Mouse (Mus musculus) hindbrain, postnatal 0 days (tissue): ENCODE measurements around the gene Nid2. TPM values are rescaled to one million over a fixed set of nuclear protein-coding genes. Genes with fewer than 3 reads are reported as not detected.
A peak's percentile ranks its signal among the peaks of the same experiment; 100 is the strongest.

Experiments
- ATAC-seq: fragments of 200-750 bp; cut with Nextera tagmentation; 2 replicates; pipeline ENCODE4 v1.8.0; 2017; ENCODE audit warnings: mild to moderate bottlenecking, moderate TSS enrichment, moderate library complexity
- DNase-seq: peaks from one replicate; pipeline ENCODE4 v3.0.0-alpha.2; 2015; ENCODE audit warnings: low spot score
- H3K27ac ChIP-seq: fragments of 300-500 bp; sonication (generic); 2 replicates; pipeline ENCODE4 v1.5.1; 2014; ENCODE audit warnings: mild to moderate bottlenecking
- H3K27me3 ChIP-seq: fragments of 300-500 bp; sonication (generic); 2 replicates; pipeline ENCODE4 v1.6.1; 2014; ENCODE audit warnings: low read length, mixed read lengths; ENCODE audit not compliant: insufficient read depth
- H3K36me3 ChIP-seq: fragments of 300-500 bp; sonication (generic); 2 replicates; pipeline ENCODE4 v1.6.1; 2014; ENCODE audit warnings: low read length, mixed read lengths; ENCODE audit not compliant: insufficient read depth
- H3K4me1 ChIP-seq: fragments of 300-500 bp; sonication (generic); 2 replicates; pipeline ENCODE4 v1.6.1; 2014; ENCODE audit warnings: antibody characterized with exemption, low read length, mixed read lengths; ENCODE audit not compliant: insufficient read depth
- H3K4me2 ChIP-seq: fragments of 300-500 bp; sonication (generic); 2 replicates; pipeline ENCODE4 v1.6.1; 2014; ENCODE audit warnings: low read depth, mild to moderate bottlenecking, low read length, moderate library complexity, mixed read lengths
- H3K4me3 ChIP-seq: fragments of 300-500 bp; sonication (generic); 2 replicates; pipeline ENCODE4 v1.5.1; 2014; ENCODE audit warnings: low read length
- H3K9ac ChIP-seq: fragments of 300-500 bp; sonication (generic); replicated peaks from 2 replicates; pipeline ENCODE4 v1.6.1; 2014; ENCODE audit warnings: mild to moderate bottlenecking, low read length, moderate library complexity, mixed read lengths
- H3K9me3 ChIP-seq: fragments of 300-500 bp; sonication (generic); 2 replicates; pipeline ENCODE4 v1.6.1; 2016; ENCODE audit warnings: low read length, mixed read lengths
- CTCF ChIP-seq: IDR thresholded peaks from 2 replicates; pipeline ENCODE4 v1.5.1; 2016; ENCODE audit warnings: antibody characterized with exemption, control low read depth, low read depth
- WGBS: fragments of 180-500 bp; shearing (Covaris S2); extraction: QIAGEN DNeasy Blood & Tissue Kit; methylation state at CpG from one replicate; pipeline ENCODE4 v1.1.7; 2014; 5-methylcytosine and 5-hydroxymethylcytosine counted together
- polyA plus RNA-seq: library from polyadenylated mRNA; unstranded; fragments of >200 nt; fragmentation: Nextera tagmentation; extraction: Ambion mirVana; gene quantifications from 2 replicates; pipeline ENCODE4 v1.2.1, GENCODE M21; 2015
- total RNA-seq: library from RNA; depleted of rRNA; stranded (reverse); fragments of >200 nt; gene quantifications from 2 replicates; pipeline ENCODE4 v1.2.3, GENCODE M21; 2014; rRNA removed

Nid2 gene
- total RNA-seq (40.6 and 52.8 TPM in 2 replicates), polyA plus RNA-seq (22.5 and 25.5 TPM in 2 replicates)

DNA sequence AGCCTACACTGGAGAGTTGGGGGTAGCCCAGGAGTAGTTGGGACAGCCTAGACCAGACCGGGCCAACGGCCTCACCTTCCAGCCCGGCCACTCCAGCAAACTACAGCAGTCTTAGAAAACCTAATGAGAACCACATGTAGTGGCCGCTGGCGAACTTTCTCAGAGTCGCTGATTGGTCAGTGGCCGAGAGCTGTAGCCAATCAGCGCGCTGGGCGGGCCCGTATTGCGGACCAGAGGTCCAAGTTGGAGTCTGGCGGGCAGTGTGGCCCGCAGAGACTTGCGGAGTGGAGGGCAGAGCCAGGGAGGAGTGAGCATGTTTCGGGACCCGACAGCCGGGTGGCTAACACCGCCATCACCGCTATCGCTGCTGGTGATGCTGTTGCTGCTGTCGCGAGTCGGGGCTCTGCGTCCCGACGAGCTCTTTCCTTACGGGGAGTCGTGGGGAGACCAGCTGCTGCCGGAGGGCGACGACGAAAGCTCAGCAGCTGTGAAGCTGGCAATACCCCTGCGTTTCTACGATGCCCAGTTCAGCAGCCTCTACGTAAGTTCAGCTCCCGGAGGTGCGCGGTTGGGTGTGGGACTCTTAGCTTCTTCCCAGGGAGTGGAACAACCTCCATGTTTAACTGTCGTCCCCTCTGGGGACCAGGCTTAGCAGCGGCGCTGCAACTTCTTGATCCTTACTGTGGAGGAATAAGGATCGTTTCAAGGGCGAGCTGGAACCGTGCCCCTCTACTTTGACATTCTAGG, at the start of gene Nid2:
Nid2 (plus strand) TSS at position 241 of the 747 bp plus-strand sequence.
- 0 out of 2 replicates have a peak, but pooled peaks cover 7% of the 10 kb centered on the region for H3K27me3 ChIP-seq
- H3K27ac ChIP-seq: peak within 1 kb of the TSS; percentile 42; the same call in 1 of the 2 replicates
- H3K36me3 ChIP-seq: no peaks in the 10 kb centered on the region
- peak within 1 kb of the TSS; percentile 73 for H3K4me2 ChIP-seq
- peak within 1 kb of the TSS; percentile 43; the same call in 1 of the 2 replicates for H3K9ac ChIP-seq
- peak within 1 kb of the TSS; percentile 49 for H3K4me3 ChIP-seq
- H3K9me3 ChIP-seq: no peaks in the 10 kb centered on the region
- ATAC-seq (peak; percentile 96), DNase-seq (peak; percentile 89)
- WGBS: under 1% methylated on average over 45 of the region's 45 CpGs
- no peak; the same call in 1 of the 2 replicates for TF ChIP-seq CTCF
- peaks cover 10% of the 10 kb centered on the region; the same call in 1 of the 2 replicates for H3K4me1 ChIP-seq

DNA sequence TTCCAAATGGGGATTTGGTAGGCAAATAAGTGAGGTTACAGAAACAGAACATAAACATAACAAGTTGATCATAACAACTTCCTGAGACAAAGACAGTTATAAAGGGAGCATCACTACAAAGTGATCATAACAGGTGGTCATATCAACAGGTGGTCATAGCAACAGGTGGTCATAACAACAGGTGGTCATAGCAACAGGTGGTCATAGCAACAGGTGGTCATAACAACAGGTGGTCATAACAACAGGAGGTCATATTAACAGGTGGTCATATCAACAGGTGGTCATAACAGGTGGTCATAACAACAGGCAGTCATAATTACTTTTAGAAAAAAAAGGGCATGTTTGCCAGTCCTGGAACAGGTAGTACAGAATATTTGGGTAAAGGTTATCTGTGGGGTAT, 49.5 kb upstream of the Nid2 start:
- no peak for TF ChIP-seq CTCF
- Histone ChIP-seq H3K36me3 (no peaks in the 10 kb centered on the region), H3K4me1 (no peaks in the 10 kb centered on the region), H3K9ac (no peak overlapping the region), H3K4me3 (no peak overlapping the region), H3K4me2 (no peak overlapping the region), H3K27ac (no peak overlapping the region), H3K27me3 (no peaks in the 10 kb centered on the region), H3K9me3 (no peaks in the 10 kb centered on the region)
- ATAC-seq (no peak), DNase-seq (no peak)

DNA sequence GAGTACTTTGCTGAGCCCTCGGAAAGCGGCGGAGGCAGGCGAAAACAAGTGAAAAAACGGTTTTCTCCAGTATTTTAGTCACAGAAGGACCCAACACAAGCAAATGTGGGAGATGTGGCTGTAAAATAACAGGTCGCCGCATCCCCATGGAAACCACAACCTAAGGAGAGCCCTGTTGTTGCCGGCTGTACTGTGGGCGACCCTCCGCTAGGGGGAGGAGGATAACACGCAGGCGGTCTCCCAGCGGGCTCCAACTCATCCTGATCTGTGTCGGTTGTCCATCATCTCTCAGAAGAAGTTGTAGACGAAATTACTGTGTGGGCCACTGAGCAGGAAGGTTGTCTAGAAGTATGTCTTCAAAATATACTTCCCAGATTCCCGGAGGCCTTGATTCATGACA, 45.4 kb upstream of the Nid2 start:
- Histone ChIP-seq H3K36me3 (no peaks in the 10 kb centered on the region), H3K27me3 (no peaks in the 10 kb centered on the region), H3K9ac (no peak overlapping the region), H3K4me2 (peak overlapping the region; percentile 25; the same call in 1 of the 2 replicates), H3K4me3 (no peak overlapping the region), H3K27ac (no peak overlapping the region), H3K9me3 (no peaks in the 10 kb centered on the region), H3K4me1 (0 out of 2 replicates have a peak, but pooled peaks cover 4% of the 10 kb centered on the region)
- peak; percentile 79 for DNase-seq
- peak; percentile 88 for TF ChIP-seq CTCF
- 9% methylated on average over 16 of the region's 16 CpGs for WGBS
- ATAC-seq: peak; percentile 83

DNA sequence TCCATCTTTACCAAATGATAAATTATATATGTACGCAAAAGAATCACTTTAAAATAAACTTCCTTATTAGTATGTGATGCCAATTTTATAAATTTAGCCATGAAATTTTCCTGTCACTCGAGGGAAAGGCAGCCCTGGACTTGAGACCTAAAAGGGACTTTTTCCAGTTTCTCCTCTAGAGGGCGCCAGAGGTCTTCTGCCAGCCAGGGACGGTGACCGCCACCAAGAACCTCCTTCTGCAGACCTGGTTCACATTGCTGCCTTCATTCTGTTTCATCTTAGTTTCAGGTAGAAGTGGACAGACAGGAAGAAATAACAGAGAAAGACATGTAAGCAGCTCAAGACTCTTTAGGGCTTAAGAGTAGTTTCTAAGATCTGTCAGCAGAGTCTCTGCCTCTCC, 44.6 kb upstream of the Nid2 start:
- Histone ChIP-seq H3K9me3 (no peaks in the 10 kb centered on the region), H3K4me2 (peak overlapping the region; percentile 18; the same call in 1 of the 2 replicates), H3K9ac (no peak overlapping the region), H3K27ac (no peak overlapping the region), H3K36me3 (no peaks in the 10 kb centered on the region), H3K4me1 (0 out of 2 replicates have a peak, but pooled peaks cover 4% of the 10 kb centered on the region), H3K4me3 (no peak overlapping the region), H3K27me3 (no peaks in the 10 kb centered on the region)
- DNase-seq (peak; percentile 87), ATAC-seq (peak; percentile 72; the same call in 1 of the 2 replicates)
- under 1% methylated on average over 5 of the region's 5 CpGs for WGBS
- peak; percentile 97 for TF ChIP-seq CTCF

DNA sequence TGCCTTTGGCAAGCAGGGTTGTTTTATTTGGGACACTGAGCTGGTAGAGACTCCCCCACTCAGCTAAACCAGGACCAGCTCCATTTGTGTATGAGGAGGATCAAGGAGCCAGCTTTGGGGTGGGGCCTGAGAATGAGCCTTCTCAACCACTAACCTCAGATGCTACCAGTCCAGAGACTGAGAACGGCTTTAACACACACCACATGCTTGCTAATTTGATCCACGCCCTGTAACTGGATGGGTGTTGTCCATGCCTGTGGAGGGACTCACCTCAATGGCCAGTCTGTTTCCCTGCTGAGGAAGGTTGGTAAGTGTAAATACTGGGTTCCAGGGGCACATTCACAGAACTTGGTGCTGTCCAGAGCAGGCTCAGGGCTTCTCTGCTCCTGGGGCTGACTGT, 44.1 kb upstream of the Nid2 start:
- Histone ChIP-seq H3K4me1 (0 out of 2 replicates have a peak, but pooled peaks cover 4% of the 10 kb centered on the region), H3K27ac (no peak overlapping the region), H3K36me3 (no peaks in the 10 kb centered on the region), H3K4me2 (no peak overlapping the region), H3K9ac (no peak overlapping the region), H3K9me3 (no peaks in the 10 kb centered on the region), H3K4me3 (no peak overlapping the region), H3K27me3 (no peaks in the 10 kb centered on the region)
- no peak for TF ChIP-seq CTCF
- ATAC-seq (no peak), DNase-seq (no peak)
- 61% methylated on average over 2 of the region's 2 CpGs for WGBS

DNA sequence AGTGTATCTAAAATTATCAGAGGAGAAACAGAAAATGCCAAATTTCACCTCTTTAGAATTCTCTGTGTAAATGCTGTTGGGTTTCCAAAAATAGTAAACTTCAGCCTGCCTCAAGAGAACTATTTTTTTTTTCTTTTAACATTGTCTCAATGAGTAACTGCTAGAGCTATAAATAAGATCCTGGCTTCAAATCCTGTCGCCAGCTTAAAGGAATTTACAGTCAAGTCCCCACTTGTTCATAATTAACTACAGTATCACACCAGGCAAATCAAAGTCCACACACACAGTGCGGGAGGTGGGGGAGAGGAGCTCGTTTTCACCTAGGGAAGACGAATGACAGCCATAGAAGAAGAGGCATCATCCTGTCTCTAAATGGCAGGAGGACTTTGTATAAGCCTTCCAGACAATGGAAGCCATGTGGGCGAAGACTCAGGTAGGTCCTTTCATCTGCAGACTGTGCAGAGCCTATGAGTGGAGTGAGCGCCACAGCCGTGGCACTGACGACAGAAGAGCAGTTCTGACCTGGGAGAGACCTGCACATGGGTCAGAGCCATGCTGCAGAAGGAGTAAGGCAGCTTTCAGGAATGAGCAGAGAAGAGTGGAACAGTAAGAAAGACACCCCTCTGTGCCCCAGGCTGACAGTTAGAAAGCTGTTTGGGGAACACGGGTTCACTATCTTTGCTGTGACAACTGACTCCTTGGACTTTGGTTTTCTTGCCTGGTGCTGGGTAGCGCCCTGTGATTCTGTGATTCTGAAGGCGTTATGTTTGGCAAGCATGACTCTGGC, 43.2 kb upstream of the Nid2 start:
- ATAC-seq (no peak), DNase-seq (no peak)
- Histone ChIP-seq H3K4me1 (0 out of 2 replicates have a peak, but pooled peaks cover 4% of the 10 kb centered on the region), H3K27me3 (no peaks in the 10 kb centered on the region), H3K9ac (no peak overlapping the region), H3K36me3 (no peaks in the 10 kb centered on the region), H3K4me2 (no peak overlapping the region), H3K9me3 (no peaks in the 10 kb centered on the region), H3K27ac (no peak overlapping the region), H3K4me3 (no peak overlapping the region)
- no peak for TF ChIP-seq CTCF
- 67% methylated on average over 11 of the region's 11 CpGs for WGBS
